Mouse (Mus musculus): ENCODE results near the gene Prdx2. TPM values are rescaled to one million over a fixed set of nuclear protein-coding genes. Genes with fewer than 3 reads are reported as not detected.

Prdx2 gene
- 60.2 TPM for total RNA-seq (2023)

GRCm38 (mm10) chr8:84969241-84970134 lies at the start of gene Prdx2, which contains the start of the genes Gm49661 and Rnaseh2a:
TSS of gene Prdx2 (plus strand) at chr8:84969587.
TSS of gene Gm49661 (minus strand) at chr8:84969433.
TSS of gene Rnaseh2a (minus strand) at chr8:84969767.

GRCm38 (mm10) chr8:84936962-84937546 lies 32.3 kb upstream of the Prdx2 start, which contains the start of gene Mast1:
TSS of gene Mast1 (minus strand) at chr8:84937359.

GRCm38 (mm10) chr8:84946528-84947240 lies 22.7 kb upstream of the Prdx2 start, which contains the start of gene Rtbdn:
TSS of gene Rtbdn (plus strand) at chr8:84946991.

GRCm38 (mm10) chr8:84978248-84978940 lies 9.0 kb downstream of the Prdx2 start, which contains the start of gene Junb:
TSS of gene Junb (minus strand) at chr8:84978718.

GRCm38 (mm10) chr8:84990349-84990748 lies 21.0 kb downstream of the Prdx2 start, which contains the start of gene Hook2:
TSS of gene Hook2 (plus strand) at chr8:84990603.

GRCm38 (mm10) chr8:85014431-85014830 lies 45.0 kb downstream of the Prdx2 start, which contains the start of gene Best2:
TSS of gene Best2 (minus strand) at chr8:85014531.

Other genes starting within 250 kb of the Prdx2 start
- 13.1 TPM for gene G430095P16Rik, start 246.6 kb upstream of the Prdx2 start, total RNA-seq (2023)
- 11.4 TPM for gene Nfix, start 169.2 kb upstream of the Prdx2 start, total RNA-seq (2023)
- 4.1 TPM for gene Dand5, start 146.8 kb upstream of the Prdx2 start, total RNA-seq (2023)
- gene Gadd45gip1, start 138.1 kb upstream of the Prdx2 start, total RNA-seq (2023), result 16.4 TPM
- gene Rad23a, start 128.9 kb upstream of the Prdx2 start, total RNA-seq (2023), result 61.8 TPM
- 437 TPM for gene Calr, start 122.7 kb upstream of the Prdx2 start, total RNA-seq (2023)
- gene Farsa, start 112.6 kb upstream of the Prdx2 start, total RNA-seq (2023), result 69.8 TPM
- gene Syce2, start 97.5 kb upstream of the Prdx2 start, total RNA-seq (2023), result 5.5 TPM
- gene Gcdh, start 75.7 kb upstream of the Prdx2 start, total RNA-seq (2023), result 23.6 TPM
- gene Klf1, start 67.7 kb upstream of the Prdx2 start, total RNA-seq (2023), result not detected
- gene Dnase2a, start 61.0 kb upstream of the Prdx2 start, total RNA-seq (2023), result 13.4 TPM
- gene Mast1, start 32.2 kb upstream of the Prdx2 start, total RNA-seq (2023), result 0.41 TPM
- gene Rtbdn, start 22.6 kb upstream of the Prdx2 start, total RNA-seq (2023), result not detected
- not detected for gene Gm49661, start 154 bp upstream of the Prdx2 start, total RNA-seq (2023)
- gene Rnaseh2a, start 180 bp downstream of the Prdx2 start, total RNA-seq (2023), result 43.4 TPM
- gene Junb, start 9.1 kb downstream of the Prdx2 start, total RNA-seq (2023), result 1,875 TPM
- gene Hook2, start 21.0 kb downstream of the Prdx2 start, total RNA-seq (2023), result 3.1 TPM
- gene Best2, start 44.9 kb downstream of the Prdx2 start, total RNA-seq (2023), result not detected
- 56.3 TPM for gene Asna1, start 55.7 kb downstream of the Prdx2 start, total RNA-seq (2023)
- gene Trir, start 57.2 kb downstream of the Prdx2 start, total RNA-seq (2023), result 195 TPM
- 70.3 TPM for gene Tnpo2, start 67.3 kb downstream of the Prdx2 start, total RNA-seq (2023)
- gene Fbxw9, start 90.5 kb downstream of the Prdx2 start, total RNA-seq (2023), result 6.9 TPM
- not detected for gene Gm5741, start 98.4 kb downstream of the Prdx2 start, total RNA-seq (2023)
- 92.1 TPM for gene Dhps, start 102.2 kb downstream of the Prdx2 start, total RNA-seq (2023)
- gene Wdr83os, start 111.2 kb downstream of the Prdx2 start, total RNA-seq (2023), result 63.3 TPM
- gene Wdr83, start 111.7 kb downstream of the Prdx2 start, total RNA-seq (2023), result 15.2 TPM
- gene Man2b1, start 113.7 kb downstream of the Prdx2 start, total RNA-seq (2023), result 114 TPM
- gene Zfp791, start 153.5 kb downstream of the Prdx2 start, total RNA-seq (2023), result 0.35 TPM
- not detected for gene Cks1brt, start 182.3 kb downstream of the Prdx2 start, total RNA-seq (2023)